Mouse (Mus musculus): ENCODE measurements around the gene Dapk3. TPM values are rescaled to one million over a fixed set of nuclear protein-coding genes. Genes with fewer than 3 reads are reported as not detected.

Gene Dapk3
- polyA plus RNA-seq, 1 experiment = 228 TPM

DNA sequence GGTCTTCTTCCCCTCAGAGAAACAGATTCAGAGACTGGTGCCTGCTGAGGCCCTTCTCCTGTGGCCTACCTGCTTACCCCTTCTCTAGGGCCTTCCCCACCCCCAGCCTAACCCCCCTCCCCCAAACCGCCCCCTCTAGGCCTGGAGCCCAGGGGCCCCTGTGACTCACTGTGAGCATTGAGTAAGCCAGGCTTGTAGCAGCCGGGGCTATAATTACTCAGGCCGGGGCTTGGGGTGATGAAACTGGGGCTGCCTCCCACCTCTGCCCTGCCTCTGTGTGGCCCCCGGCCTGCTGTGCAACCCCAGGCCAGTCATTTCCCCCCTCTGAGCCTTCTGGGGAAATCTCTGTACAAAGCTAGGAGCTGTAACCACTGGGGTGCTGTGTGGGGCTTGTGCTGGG is 36.5 kb upstream of the Dapk3 start:
- peaks cover 75% of the 10 kb centered on the region for H3K36me3 ChIP-seq (ENCODE audit: control insufficient read depth, insufficient read depth, low read length)
- H3K4me1 ChIP-seq (ENCODE audit: control insufficient read depth, insufficient read depth, insufficient read length, low read length) = peaks cover 50% of the 10 kb centered on the region
- peak overlapping the region; percentile 41 for H3K27ac ChIP-seq (ENCODE audit: insufficient read depth, low read depth, low read length)
- peak overlapping the region; percentile 48 for H3K4me3 ChIP-seq (ENCODE audit: low read depth, low read length)
- WGBS = 19% methylated on average over 4 of the region's 4 CpGs
- H3K27me3 ChIP-seq (ENCODE audit: control insufficient read depth, insufficient read depth, low read length) = no peaks in the 10 kb centered on the region
- TF ChIP-seq POLR2A (IDR thresholded peaks at IDR 0.05; ENCODE audit: low read depth, low read length) = no peak
- 0 out of 2 replicates have a peak, but pooled peaks have one; percentile 11 for TF ChIP-seq CTCF (IDR thresholded peaks at IDR 0.05; ENCODE audit: extremely low read depth, insufficient read length, insufficient replicate concordance, low read depth, low read length)

DNA sequence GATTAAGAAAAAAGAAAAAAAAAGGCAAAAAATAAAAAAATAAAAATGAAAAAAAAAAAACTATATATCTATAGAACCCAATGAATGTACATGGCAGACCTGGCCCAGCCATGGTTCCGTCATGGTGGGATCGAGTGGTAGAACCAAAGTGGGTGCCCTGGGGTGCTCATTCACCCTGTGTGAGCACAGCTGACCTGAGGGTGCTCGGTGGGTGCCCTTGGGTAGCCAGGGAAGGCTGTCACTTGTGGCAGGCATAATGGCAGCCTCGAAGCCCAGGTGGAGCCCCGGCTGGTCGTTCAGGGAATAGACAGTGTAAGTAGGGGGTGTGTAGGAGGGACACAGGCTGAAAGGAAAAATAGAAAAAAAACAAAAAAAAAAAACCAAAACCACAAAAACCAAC is 31.5 kb upstream of the Dapk3 start:
- H3K4me1 ChIP-seq (ENCODE audit: control insufficient read depth, insufficient read depth, insufficient read length, low read length) = peaks cover 10% of the 10 kb centered on the region
- 71% methylated on average over 6 of the region's 6 CpGs for WGBS
- H3K4me3 ChIP-seq (ENCODE audit: low read depth, low read length) = no peak overlapping the region
- H3K27ac ChIP-seq (ENCODE audit: insufficient read depth, low read depth, low read length) = no peak overlapping the region
- H3K27me3 ChIP-seq (ENCODE audit: control insufficient read depth, insufficient read depth, low read length) = no peaks in the 10 kb centered on the region
- TF ChIP-seq POLR2A (IDR thresholded peaks at IDR 0.05; ENCODE audit: low read depth, low read length) = no peak
- peaks cover 92% of the 10 kb centered on the region for H3K36me3 ChIP-seq (ENCODE audit: control insufficient read depth, insufficient read depth, low read length)

DNA sequence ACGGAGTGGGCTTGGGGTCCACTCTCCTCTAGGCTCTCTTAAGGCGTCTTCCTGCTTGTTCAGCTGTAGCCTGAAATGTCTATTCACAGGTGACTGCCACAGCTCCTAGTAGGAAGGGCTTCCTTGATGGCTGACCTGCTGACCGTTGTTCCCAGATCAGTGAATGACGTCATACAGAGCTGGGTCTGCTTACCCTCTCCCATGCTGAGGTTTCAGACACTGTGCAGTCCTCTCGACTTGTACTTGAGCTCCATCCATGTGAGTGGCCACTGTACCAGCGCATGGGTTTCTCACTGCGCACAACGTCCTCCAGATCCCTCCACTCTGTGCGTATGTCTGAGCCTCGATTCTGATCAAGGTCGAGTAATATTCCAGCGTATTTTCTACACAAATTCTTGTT is 30.2 kb upstream of the Dapk3 start:
- TF ChIP-seq POLR2A (IDR thresholded peaks at IDR 0.05; ENCODE audit: low read depth, low read length) (no peak), CTCF (IDR thresholded peaks at IDR 0.05; ENCODE audit: extremely low read depth, insufficient read length, insufficient replicate concordance, low read depth, low read length) (no peak)
- Histone ChIP-seq H3K4me1 (ENCODE audit: control insufficient read depth, insufficient read depth, insufficient read length, low read length) (peaks cover 2% of the 10 kb centered on the region; the same call in 1 of the 2 replicates), H3K4me3 (ENCODE audit: low read depth, low read length) (no peak overlapping the region), H3K27me3 (ENCODE audit: control insufficient read depth, insufficient read depth, low read length) (no peaks in the 10 kb centered on the region), H3K27ac (ENCODE audit: insufficient read depth, low read depth, low read length) (no peak overlapping the region), H3K36me3 (ENCODE audit: control insufficient read depth, insufficient read depth, low read length) (peaks cover 92% of the 10 kb centered on the region)
- 59% methylated on average over 12 of the region's 12 CpGs for WGBS

GRCm38 (mm10) chr10:81154313-81154712 is 28.5 kb upstream of the Dapk3 start:
- peaks cover 12% of the 10 kb centered on the region for H3K4me1 ChIP-seq (ENCODE audit: control insufficient read depth, insufficient read depth, insufficient read length, low read length)
- H3K27ac ChIP-seq (ENCODE audit: insufficient read depth, low read depth, low read length) = no peak overlapping the region
- TF ChIP-seq CTCF (IDR thresholded peaks at IDR 0.05; ENCODE audit: extremely low read depth, insufficient read length, insufficient replicate concordance, low read depth, low read length) (no peak), POLR2A (IDR thresholded peaks at IDR 0.05; ENCODE audit: low read depth, low read length) (no peak)
- no peak overlapping the region for H3K4me3 ChIP-seq (ENCODE audit: low read depth, low read length)
- H3K27me3 ChIP-seq (ENCODE audit: control insufficient read depth, insufficient read depth, low read length) = no peaks in the 10 kb centered on the region
- peaks cover 81% of the 10 kb centered on the region for H3K36me3 ChIP-seq (ENCODE audit: control insufficient read depth, insufficient read depth, low read length)
- WGBS = 89% methylated on average over 12 of the region's 12 CpGs

DNA sequence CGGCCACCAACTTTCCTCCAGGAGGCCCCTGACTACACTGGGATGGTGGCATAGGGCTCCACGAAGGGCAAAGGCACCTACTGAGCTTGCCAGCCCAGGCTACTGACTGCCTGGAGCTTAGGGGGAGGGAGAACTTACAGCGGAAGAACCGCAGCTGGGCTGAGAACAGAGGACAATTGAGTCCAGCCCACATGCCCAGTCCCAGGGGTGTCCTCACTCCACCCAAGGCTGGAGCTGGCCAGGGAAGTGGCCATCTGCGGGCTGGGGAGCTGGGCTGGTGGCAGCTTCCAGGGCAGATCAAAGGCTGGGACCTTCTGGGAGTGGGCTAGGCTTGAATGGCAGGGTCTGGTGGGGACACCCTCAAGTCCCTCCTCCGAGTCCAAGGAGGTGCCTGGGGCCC is 28.1 kb upstream of the Dapk3 start:
- 76% methylated on average over 6 of the region's 6 CpGs for WGBS
- Histone ChIP-seq H3K27ac (ENCODE audit: insufficient read depth, low read depth, low read length) (no peak overlapping the region), H3K27me3 (ENCODE audit: control insufficient read depth, insufficient read depth, low read length) (no peaks in the 10 kb centered on the region), H3K4me3 (ENCODE audit: low read depth, low read length) (no peak overlapping the region), H3K36me3 (ENCODE audit: control insufficient read depth, insufficient read depth, low read length) (peaks cover 77% of the 10 kb centered on the region), H3K4me1 (ENCODE audit: control insufficient read depth, insufficient read depth, insufficient read length, low read length) (peaks cover 14% of the 10 kb centered on the region)
- TF ChIP-seq CTCF (IDR thresholded peaks at IDR 0.05; ENCODE audit: extremely low read depth, insufficient read length, insufficient replicate concordance, low read depth, low read length) (no peak), POLR2A (IDR thresholded peaks at IDR 0.05; ENCODE audit: low read depth, low read length) (no peak)

DNA sequence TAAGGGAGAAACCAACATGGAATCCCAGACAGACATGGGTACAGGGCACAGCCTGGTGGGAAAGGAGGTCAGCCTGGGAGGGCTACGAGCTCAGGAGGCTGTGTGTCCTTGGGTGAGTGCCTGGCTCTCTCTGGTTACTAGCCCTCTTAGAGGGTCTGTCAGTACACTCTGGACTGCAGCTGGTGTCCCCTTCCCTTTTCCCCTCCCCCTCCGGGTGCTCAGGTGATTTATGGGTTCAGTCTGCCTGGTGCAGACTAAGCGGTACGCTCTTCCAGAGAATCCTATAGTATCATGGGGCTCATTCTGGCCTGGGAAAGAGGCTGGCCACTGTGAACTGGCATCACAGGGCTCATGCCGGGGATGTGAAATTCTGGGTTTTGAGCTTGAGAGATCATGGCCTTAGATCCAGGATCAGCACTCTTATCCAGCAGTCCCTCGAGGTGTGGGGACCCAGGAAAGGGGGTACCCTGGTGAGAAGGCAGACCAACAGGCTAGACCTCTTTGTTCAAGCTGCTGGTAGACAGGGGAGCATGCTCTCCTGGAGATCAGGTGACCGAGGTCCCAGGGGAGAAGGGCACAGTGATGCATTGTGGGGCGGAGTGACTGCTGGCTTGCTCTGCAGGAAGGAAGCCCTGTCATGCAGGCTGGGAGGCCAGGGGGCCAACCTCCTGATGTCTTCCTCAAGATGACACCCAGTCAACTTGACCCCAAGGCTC is 21.0 kb upstream of the Dapk3 start:
- Histone ChIP-seq H3K4me1 (ENCODE audit: control insufficient read depth, insufficient read depth, insufficient read length, low read length) (peaks cover 33% of the 10 kb centered on the region), H3K4me3 (ENCODE audit: low read depth, low read length) (no peak overlapping the region), H3K36me3 (ENCODE audit: control insufficient read depth, insufficient read depth, low read length) (peaks cover 40% of the 10 kb centered on the region), H3K27me3 (ENCODE audit: control insufficient read depth, insufficient read depth, low read length) (no peaks in the 10 kb centered on the region), H3K27ac (ENCODE audit: insufficient read depth, low read depth, low read length) (no peak overlapping the region)
- WGBS = 75% methylated on average over 8 of the region's 8 CpGs
- TF ChIP-seq POLR2A (IDR thresholded peaks at IDR 0.05; ENCODE audit: low read depth, low read length) (no peak), CTCF (IDR thresholded peaks at IDR 0.05; ENCODE audit: extremely low read depth, insufficient read length, insufficient replicate concordance, low read depth, low read length) (no peak)

GRCm38 (mm10) chr10:81162318-81162652 is 20.5 kb upstream of the Dapk3 start:
- Histone ChIP-seq H3K27me3 (ENCODE audit: control insufficient read depth, insufficient read depth, low read length) (no peaks in the 10 kb centered on the region), H3K27ac (ENCODE audit: insufficient read depth, low read depth, low read length) (no peak overlapping the region), H3K36me3 (ENCODE audit: control insufficient read depth, insufficient read depth, low read length) (peaks cover 35% of the 10 kb centered on the region), H3K4me1 (ENCODE audit: control insufficient read depth, insufficient read depth, insufficient read length, low read length) (peaks cover 36% of the 10 kb centered on the region), H3K4me3 (ENCODE audit: low read depth, low read length) (no peak overlapping the region)
- TF ChIP-seq POLR2A (IDR thresholded peaks at IDR 0.05; ENCODE audit: low read depth, low read length) (no peak), CTCF (IDR thresholded peaks at IDR 0.05; ENCODE audit: extremely low read depth, insufficient read length, insufficient replicate concordance, low read depth, low read length) (no peak)
- 54% methylated on average over 2 of the region's 2 CpGs for WGBS
